Mouse (Mus musculus) spleen, adult 2 months (tissue): ENCODE results near the gene Hoxd3.

Experiments used
- CTCF ChIP-seq: fragments of 200-500 bp; IDR thresholded peaks from 2 replicates; pipeline ENCODE4 v1.5.1; 2011; ENCODE audit warnings: mild to moderate bottlenecking, inconsistent platforms; ENCODE audit not compliant: insufficient read depth, insufficient read length, insufficient replicate concordance; ENCODE audit errors: extremely low read depth
- POLR2A ChIP-seq: fragments of 200-500 bp; IDR thresholded peaks from 2 replicates; pipeline ENCODE4 v1.6.1; 2011; ENCODE audit warnings: low read depth, low read length, inconsistent platforms

GRCm38 (mm10) chr2:74700546-74701112 lies 11.1 kb upstream of the Hoxd3 start:
- TF ChIP-seq POLR2A (no peak), CTCF (no peak)
